Mouse (Mus musculus): ENCODE data around the gene Utrn.

Gene Utrn

DNA sequence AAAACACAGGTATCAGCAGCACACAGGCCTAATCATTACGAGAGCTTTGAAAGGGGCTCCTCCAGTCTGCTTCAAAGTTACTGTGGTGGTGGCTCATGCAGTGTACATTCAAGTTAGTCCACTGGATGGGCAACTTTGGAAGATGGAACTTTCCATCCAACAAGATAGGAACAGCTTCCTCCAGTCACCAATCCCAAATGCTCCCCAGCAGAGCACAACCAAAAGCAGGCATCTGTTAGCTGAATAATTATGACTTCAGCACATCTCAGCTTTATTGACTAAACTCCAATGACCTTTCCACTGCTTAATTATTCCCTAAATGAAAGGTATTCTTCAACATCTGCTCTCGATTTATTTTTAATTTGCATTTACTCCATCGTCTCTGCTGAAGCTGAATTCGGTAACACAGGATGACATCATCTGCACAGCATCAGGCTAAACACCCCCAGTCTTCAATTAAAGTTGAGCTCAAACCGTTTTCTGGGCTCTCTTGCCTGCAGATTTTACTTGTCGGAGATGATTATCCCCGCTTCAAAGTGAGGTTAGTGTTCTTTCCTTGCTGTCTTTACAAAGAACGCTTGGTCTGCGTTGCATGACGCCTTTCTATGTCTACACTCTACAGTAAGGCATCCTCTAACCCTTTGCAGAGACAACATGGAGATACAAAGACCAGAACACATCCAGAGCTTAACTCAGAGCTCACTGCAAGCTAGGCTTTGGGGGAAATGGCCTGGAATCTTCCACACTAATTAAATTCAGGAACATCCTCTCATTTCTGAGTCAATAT is 20.6 kb downstream of the Utrn start:
- intact Hi-C loops (cut with DNase I): no loop called here

DNA sequence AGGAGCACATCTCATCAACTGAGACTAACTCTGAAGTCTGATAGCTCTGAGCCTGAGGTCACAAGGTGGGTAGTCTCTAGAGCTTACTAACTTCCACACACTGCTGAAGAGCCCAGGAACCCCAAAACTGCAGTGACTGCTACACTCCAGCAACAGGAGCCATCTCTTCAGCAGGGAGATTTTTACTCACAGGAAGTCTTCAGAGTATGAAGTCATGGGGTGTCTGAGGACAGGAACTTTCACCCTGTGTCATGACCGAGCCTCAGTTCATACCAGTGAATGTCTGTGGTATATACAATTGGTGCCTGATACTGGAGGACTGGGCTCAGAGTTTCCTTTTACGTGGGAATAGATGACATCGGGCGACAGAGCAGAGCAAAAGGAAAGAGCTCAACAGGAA is 26.6 kb downstream of the Utrn start:
- intact Hi-C loops (cut with DNase I): no loop called here

DNA sequence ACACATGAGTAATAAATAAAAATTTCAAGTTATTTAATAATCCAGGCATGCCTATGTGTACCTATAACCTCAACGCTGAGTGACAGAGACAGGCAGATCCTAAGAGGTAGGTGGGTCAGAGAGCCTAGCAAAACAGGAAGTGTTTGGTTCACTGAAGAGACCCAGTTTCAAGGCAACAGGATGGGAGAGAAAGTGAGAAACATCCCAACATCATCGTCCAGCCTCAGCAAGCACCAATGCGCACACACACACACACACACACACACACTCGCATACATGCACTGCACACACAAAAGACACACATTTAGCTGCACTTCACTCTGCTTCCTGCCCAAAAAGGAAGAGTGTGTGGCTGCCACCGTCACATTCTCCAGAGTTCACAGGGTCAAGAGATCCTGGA is 27.7 kb downstream of the Utrn start:
- intact Hi-C loops (cut with DNase I): no loop called here

DNA sequence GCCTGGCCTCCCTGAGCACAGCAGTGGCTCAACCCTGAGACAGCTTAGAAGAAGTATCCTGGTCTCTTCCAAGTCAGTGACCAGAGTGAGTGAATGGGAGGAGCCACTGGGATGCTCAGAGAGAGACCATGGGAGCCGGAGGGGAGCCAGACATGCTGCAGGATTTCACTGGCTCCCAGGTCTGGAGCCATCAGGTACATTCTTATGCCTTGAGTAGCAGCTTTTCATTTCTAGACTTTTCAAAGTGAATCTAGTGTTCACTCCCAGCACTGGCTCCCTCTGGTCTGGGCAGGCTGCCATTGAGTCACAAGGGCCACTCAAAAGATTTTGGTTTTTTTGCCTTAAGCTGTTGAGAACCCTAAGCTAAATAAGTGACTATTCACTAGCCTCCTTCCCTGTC is 31.5 kb downstream of the Utrn start:
- intact Hi-C loops (cut with DNase I): no loop called here

DNA sequence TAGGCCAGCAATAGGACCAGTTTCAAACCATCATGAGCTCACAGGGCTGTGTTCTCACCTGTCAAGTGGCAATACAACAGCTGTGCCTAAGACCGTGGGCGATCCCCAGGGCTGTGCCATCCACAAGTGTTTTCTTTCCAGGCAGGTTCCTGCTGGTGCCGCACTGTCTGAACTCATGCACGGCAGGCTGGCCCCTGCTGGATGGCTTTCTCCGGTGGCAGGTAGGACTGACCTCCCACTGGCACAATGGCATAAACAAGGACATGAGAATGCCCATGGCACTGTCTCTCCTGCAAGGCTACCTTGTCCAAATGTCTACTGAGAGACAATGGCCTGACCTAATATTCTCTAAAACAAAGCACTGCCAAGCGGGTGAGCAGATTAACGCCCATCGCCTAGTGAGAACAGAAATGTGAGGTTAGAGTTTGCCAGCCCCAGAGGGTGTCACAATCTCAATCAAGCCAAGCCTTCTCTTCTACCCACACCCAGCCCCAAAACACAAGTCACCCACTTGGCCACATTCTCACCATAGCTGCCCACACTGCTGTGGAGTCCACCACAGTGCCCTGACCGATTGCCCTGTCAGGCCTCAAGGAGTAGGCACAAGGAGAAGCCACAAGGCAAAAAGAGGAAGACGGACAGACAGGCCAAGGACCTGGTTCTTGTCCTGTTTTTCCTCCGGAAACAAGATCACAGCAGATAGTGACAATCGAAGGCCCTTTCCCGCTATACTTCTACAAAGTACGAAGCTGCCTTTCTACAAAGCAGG is 32.9 kb downstream of the Utrn start:
- intact Hi-C loops (cut with DNase I): no loop called here

DNA sequence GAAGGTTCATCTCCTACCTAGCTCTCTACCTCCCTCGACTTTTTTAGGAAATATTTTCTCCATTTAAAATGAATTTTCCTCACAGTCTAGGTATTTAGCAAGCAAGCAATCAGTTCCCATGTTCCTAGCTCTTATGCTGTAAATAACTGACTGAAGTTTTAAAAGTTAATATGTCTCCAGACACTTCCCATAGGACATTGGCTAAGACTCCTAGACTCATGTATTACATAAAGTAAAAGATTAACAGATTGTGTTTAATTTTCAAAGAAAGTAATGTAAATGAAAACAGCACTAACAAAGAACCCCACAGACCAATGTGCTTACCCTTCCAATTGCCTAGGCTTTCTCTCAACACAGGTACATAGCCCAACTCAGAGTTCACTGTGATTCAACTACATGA is 35.0 kb downstream of the Utrn start:
- intact Hi-C loops (cut with DNase I): no loop called here

DNA sequence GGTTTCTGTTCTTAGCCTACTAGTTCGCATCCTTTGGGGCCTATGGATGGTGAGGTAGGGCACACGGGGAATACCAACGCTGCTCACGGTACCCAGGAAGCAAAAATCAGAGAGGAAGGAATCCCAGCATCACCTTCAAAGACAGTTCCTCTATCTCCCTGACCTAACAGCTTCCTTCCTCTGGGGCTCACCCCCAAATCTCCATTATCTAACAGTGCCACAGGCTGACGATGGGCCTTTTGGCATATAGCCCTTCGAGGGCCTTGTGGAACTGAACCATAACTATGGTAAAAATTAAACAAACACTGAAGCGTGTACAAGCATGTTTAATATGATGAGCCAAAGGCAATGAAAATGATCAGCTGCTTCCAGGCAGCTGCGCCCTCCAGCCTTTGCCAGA is 37.0 kb downstream of the Utrn start:
- intact Hi-C loops (cut with DNase I): no loop called here

DNA sequence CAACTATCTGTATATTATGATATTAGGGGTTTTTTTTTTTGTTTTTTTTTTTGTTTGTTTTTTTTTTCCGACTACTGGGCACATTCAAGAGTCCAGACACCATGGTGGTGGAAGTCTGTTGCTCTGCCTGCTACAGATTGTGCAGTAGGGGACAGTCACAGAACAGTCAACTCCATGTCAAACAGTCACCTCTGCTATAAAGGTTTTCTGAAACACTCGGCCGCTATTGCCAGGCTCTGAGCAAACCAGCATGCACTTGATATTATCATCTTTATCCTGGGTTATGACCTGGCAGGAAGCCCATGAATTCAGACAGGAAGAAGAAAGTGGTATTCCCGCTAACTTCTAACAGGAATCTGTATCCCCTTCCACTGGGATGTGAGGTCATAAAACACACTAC is 41.4 kb downstream of the Utrn start:
- intact Hi-C loops (cut with DNase I): loop anchor here (5.0 kb wide), 1 partner anchor 75 kb away; no protein-coding TSS in a partner anchor

DNA sequence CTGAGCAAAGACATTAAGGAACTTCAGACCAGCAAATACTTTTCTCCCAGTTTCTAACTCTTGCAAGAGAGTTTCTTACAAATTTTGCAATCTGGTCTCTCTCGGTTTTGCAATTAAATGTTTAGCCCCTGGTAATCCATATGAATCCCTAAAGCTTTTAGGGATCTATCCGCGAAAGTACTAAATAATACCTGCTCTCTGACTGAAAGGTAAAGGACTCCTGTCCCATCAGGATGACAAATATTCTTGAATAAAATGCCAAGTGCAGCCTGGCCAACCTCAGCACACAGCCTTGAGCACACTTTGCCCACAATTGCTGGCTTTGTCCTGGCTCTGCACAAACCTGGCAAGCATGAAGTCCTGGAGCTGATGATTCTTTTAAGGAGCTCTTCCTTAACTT is 41.9 kb downstream of the Utrn start:
- intact Hi-C loops (cut with DNase I): loop anchor here (5.0 kb wide), 1 partner anchor 75 kb away; no protein-coding TSS in a partner anchor

DNA sequence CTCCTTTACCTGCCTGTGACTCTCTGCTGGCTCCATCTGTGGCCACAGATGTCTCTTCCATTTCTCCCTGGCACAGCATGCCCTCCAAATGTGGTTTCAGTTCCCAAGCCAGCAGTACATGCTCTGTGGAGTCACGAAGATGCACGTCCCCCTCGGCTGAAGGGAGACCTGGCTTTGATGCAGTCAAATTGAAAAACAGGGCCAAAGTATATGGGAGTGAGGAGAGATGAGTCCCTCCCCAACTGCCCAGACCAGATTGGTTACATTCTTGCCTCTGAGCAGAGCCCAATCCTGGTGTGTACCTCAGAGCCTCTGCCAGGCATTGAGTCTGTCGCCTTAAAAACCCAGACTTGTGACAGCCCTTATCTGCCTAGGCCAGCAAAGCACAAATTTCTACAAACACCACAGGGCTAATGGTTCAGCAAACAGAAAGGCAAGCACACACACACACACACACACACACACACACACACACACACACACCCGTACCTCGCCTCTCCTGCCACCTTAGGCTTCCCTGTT is 42.3 kb downstream of the Utrn start:
- intact Hi-C loops (cut with DNase I): loop anchor here (5.0 kb wide), 1 partner anchor 75 kb away; no protein-coding TSS in a partner anchor

DNA sequence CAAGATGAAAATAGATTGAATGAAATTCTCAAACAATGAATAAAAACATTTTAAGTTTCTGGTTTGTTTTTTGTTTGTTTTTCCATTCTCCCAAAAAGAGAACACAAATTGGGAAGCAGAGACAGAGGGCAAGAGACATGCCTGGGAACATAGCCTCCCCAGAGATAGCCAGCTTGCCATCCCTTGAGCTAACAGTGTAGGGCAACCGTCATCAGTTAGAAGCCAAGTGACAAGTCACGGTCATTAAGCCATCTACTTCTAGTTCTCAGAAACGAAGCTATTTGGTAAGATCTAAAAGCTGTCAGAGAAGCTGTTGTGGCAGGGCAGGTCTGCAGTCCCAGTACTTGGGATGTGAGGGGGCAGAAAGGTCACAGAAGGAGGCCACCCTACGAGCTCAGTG is 44.8 kb downstream of the Utrn start:
- intact Hi-C loops (cut with DNase I): no loop called here

DNA sequence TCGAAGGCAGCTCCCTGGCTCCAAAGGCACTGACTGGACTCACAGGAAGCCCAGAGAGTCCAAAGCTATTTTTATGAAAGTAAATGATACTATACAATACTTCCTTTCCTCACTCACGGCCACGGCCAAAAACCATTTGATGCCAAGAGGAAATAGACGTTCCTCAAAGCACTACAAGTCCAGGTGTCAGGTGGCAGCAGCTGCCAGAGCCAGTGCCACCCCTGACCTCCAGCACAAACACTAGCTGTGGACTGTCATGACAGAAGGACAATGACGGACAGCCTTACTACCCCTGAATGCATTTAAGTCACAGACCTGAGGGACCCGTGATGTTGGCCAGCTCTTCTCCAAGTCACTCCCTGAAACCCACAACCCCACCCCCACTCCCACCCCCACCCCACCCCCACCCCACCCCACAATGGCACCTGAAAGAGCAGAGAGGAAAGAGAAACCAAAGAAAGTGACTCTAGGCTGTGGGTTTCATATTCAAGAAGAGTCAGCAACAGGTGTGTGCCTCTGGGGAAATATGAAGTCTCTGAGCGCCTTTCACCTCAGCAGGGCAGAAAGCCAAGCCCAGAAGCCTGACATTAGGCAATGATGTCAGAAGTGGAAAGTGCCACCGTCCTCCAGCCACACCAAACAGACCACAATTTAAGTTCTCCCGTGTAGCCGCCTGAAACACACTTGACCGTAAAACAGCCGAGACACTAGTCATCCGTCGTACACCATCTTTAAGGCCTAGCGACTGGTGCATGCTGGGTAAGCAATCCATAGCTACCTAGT is 45.5 kb downstream of the Utrn start:
- intact Hi-C loops (cut with DNase I): no loop called here

DNA sequence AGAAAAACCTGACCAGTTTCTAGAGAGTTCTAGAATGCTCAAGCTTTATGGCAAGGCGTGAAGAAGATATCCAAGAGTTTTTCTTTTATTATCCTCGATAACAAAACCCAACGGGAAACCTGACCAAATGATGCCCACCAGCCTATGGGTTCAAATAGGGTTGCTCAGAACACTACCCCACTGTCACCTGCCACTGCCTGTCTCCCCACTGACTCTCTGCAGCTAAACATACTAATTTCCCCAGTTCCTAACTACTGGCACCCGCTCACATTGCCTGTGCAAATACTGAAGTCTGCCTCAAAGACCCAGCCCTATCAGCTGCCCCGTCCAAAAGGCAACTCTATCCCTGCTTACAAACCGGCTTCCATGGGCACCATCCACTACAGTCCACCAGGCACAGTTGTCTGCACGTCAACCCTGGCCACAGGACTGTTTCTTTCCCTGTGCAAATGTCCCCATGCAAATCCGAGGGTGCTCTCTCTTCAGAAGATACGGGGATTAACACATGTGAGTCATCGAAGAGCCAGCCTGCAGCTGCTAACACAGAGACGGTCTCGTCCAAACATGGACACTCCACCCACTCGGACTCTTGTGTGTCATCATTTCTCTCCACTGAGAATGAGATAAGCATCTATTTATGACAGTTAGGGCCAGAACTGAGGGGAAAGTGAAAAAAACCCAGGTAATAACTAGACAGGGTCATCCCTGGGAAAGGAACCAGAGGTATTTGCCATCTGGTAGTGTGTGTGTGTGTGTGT is 48.0 kb downstream of the Utrn start:
- intact Hi-C loops (cut with DNase I): no loop called here

DNA sequence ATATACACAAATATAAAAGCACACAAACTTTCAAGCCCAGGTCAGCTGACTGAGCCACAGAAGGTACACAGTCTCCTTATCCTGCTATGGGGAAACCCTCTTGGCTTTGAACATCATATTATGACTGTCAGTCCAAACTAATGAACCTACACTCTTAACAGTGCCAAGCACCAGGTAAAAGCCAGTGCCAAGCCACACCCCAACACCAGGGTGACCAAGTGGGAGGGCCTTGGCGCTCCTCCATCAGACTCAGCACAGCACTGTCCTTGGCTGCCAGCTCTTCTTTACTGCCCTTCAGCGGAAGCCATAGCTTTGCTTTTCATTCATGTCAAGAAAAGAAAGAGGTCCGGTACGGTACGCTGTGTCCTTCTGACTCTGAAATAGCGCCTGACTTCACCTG is 51.8 kb downstream of the Utrn start:
- intact Hi-C loops (cut with DNase I): loop anchor here (10.0 kb wide), 1 partner anchor 47 kb away; the partner anchor contains the start of gene Utrn

DNA sequence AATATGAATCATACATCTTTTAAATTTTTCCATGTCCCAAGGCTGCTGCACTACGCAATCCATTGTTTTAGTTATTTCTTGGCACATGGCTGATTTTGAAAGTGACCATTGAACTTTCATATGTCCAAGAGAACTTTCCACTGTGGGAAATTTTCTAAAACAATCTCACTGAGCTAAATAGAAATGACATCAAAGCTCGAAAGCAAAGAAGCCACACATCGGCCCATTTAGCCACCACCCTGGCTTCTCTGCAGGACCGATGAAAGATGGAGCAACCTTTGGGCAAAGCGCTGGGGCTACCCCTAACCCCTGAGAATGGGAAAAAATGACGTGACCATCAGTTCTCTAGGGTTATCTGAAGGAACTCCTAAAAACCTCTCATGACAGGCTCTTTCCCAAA is 52.6 kb downstream of the Utrn start:
- intact Hi-C loops (cut with DNase I): loop anchor here (10.0 kb wide), 1 partner anchor 48 kb away; the partner anchor contains the start of gene Utrn

DNA sequence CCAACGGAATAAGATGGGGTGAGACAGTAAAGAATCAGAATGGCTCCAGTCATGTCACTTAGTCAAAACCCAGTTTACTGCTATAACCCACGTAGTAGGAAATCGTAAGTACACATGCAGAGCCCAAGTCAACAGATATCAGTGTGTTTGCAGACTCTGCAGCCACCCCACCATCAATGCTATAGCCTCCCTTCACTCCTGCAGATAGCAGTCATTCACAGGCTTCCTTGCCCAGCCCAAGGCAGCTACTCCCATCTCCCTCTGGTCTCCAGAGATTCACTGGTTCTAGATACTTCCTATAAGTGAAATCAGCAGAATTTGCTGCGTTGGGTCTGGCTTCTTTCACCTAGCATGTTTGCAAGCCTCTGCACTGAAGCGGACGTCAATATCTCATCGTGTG is 54.8 kb downstream of the Utrn start:
- intact Hi-C loops (cut with DNase I): loop anchor here (10.0 kb wide), 1 partner anchor 50 kb away; the partner anchor contains the start of gene Utrn

DNA sequence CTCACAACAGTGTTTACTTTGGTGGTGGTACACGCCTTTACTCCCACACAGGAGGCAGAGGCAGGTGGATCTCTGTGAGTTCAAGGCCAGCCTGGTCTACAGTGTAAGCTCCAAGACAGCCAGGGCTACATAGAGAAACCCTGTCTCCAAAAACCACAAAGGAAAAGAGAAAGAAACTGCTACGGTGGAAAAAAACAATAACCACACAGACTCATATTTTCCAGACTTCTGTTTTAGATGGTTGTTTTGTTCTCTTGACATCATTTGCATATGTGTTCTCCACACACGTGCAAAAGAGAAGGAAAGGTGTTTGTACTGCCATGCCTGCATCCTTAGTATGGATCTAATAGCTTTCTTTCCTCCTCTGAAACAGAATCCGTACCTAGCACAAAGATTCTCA is 55.3 kb downstream of the Utrn start:
- intact Hi-C loops (cut with DNase I): loop anchor here (10.0 kb wide), 1 partner anchor 51 kb away; the partner anchor contains the start of gene Utrn

DNA sequence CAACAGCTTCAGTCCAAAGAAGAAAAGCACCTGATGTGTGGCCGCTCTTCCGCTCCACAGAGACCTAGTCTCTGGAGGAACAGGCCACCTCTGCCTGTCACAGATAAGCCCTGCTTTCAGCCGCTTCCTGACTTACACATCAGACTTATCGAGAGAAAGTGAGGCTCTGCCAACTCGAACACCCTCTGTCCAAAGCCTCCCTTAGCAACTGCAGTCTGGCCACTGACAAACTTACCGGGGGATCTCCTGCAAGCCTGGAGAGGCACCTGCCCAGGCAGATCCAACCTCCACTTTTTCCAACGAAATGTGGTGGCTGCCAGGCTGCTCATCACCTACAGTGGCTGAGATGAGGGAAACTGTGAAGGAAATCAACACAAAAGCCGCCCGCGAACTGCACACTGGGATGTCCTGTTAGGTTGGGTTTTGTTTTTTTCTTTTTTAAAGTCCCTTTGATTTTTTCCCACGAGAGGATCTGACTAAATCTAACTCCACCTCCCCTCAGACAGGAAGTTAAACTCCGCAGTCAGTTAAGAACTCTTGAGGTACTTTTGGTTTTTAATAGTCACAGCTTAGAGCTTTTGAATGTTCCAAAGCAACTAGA is 55.9 kb downstream of the Utrn start:
- intact Hi-C loops (cut with DNase I): loop anchor here (10.0 kb wide), 1 partner anchor 51 kb away; the partner anchor contains the start of gene Utrn

DNA sequence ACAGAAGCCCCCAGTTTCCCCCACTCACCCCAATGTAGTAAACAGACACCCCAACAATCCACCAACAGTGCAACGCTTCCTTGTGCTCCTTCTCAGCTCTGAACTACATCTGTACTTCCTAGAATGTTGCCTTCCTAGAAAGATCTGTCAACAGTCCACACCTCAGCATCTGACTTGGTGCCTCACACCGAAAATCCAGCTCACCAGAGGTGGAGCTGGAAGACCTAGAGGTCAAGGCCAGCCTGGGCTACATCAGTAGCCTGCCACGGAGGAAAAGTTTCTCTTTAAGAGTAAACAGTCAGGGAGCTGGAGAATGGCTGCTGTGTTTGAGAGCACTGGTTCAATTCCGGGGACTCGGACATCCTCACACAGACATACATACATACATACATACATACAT is 56.5 kb downstream of the Utrn start:
- intact Hi-C loops (cut with DNase I): loop anchor here (10.0 kb wide), 1 partner anchor 52 kb away; the partner anchor contains the start of gene Utrn

DNA sequence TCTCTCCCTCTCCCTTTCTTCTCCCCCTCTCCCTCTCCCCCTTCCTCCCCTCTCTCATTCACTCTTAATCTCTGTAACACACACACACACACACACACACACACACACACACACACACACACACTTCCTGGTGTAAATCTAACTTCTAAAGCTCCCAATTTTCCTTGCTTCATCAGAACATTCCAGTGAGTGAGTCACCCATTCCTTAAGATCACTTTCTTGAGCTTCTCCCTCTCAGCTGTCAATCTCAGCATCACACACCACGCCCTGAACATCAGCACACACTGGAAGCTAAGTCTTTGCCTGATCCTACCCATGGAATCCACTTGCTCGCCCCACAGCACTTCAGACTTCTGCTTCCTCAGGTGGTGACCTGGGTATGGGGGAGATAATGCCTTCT is 58.3 kb downstream of the Utrn start:
- intact Hi-C loops (cut with DNase I): loop anchor here (10.0 kb wide), 1 partner anchor 54 kb away; the partner anchor contains the start of gene Utrn
